Mouse (Mus musculus): Measurements from ENCODE around the gene Ano6.

Ano6 gene

DNA sequence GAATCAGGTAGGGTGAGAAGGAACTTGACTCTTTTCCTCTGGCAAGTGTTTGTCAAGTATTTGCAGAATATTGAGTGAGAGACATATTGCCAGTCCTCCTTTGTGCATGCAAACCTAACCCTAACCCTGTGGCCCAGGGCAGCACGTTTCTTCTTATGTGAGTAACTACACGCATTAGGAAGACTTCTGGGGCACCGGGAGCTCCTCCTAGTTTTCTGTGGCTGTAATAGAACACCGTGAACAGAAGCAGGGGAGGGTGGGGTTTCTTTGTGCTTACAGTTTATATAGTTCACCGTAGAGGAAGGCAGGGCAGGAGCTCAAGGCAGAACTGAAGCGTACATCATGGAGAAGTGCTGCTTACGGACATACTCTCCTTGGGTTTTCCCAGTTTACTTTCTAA is 65.3 kb downstream of the Ano6 start:
- no peak for DNase-seq (ENCODE audit: low spot score in 2 of 2)

DNA sequence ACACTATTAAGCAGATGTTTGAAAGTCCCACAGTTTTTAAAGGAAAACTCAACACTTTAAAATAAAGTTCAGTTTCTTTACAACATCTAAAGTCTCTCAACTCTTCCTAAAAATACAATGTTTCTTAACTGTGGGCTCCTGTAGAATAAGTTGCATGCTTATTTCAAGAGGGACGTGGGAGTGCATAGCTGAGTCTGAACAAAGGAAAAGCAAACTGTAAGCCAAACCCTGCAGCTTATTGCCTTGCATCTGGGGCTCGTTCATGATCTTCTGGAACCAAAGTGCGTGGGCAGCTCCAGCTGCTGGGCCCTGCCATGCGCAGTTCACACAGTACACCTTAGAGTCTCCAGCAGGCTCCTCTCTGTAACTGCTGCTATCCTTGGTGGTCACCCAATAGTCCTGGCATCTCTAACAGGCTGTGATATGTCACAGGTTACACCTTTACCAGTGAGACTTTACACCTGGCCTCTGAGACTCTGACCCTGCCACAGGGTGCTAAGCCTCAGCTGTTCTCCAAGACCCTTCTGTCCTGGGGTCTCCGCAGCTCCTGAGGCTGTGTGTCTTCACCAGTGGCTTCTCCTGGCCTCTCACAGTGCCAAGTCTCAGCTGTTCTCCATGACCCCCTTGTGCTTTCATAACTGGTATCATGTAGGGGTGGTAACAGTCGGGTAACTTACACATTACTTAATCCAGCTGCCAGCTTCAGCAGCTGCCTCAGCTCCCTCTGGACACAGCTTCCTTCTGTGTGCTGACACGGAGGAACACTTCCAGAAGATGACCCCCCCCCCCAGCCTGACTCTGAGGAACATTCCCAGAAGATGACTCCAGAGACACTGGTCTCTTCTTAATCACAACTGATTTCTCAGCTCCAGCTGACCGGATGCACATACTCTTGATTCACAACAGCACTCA is 66.3 kb downstream of the Ano6 start:
- DNase-seq (ENCODE audit: low spot score in 2 of 2): no peak

DNA sequence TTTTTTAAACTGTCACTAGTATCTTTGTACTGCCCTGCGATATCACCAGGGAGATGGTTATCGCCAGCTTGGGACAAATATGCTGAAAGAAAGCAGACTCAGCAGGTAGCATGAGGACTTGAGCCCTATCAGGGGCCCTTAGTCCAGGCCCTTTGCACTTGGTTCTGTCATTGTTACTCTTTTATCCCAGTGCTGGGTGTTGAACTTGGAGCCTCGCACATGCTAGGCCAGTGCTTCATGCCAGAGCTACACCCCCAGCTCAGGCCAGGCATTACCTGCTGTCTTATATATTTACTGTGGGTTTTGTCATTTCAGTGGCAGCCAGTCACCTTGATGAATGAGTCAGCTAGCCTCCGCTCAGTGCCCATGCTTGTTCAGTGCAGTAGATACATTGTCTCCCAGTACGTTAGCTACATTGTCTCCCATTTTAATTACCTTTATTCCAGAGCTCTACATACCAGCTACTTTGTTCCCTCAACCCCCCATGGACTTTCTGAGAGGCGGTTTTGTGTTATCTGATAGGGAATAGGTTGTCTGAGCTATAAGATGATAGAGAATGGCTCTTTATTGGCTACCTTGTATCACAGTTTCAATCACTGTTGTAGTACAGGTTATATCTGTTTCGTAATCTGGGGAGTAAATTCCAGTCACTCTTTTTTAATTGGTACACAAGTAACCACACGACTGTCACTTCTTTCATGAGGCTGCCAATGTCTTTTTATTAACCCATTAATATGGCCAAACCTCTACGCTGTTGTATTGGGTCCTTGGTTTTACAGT is 68.4 kb downstream of the Ano6 start:
- no peak for DNase-seq (ENCODE audit: low spot score in 2 of 2)

DNA sequence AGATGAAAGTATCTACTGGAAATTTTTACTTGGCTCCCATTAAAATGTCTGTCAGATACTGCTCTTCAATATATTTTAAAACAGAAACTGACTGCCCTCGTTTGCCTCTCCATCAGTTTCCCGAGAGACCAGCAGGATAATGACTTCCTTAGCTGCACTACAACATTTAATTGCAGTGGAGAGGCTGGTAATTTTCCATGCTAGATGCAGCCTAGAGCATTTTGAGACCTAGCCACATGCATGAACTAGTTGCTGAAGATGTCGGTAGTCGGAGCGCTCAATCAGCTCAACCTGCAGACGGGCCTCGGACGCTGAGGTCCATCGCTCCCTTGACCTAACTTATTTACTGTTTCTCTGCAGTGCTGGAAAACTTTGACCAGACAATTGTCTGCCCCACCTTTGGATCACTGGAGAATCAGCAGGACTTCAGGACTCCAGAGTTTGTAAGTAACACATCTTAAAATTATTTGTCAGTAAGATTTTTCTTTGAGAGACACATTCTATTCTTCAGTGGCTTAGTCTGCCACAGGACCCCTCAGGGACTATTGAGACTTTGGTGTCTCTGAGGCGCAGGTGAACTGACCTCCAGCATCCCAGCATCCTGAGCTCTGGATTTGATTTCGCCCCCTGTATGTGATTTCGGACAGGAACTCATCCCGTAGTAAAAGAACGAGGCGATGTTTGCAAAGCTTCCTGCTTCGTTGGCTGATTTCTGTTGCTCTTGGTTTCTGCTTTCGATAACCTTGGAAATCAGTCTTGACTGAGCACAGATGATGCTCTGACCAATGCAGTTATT is 73.4 kb downstream of the Ano6 start:
- no peak for DNase-seq (ENCODE audit: low spot score in 2 of 2)

DNA sequence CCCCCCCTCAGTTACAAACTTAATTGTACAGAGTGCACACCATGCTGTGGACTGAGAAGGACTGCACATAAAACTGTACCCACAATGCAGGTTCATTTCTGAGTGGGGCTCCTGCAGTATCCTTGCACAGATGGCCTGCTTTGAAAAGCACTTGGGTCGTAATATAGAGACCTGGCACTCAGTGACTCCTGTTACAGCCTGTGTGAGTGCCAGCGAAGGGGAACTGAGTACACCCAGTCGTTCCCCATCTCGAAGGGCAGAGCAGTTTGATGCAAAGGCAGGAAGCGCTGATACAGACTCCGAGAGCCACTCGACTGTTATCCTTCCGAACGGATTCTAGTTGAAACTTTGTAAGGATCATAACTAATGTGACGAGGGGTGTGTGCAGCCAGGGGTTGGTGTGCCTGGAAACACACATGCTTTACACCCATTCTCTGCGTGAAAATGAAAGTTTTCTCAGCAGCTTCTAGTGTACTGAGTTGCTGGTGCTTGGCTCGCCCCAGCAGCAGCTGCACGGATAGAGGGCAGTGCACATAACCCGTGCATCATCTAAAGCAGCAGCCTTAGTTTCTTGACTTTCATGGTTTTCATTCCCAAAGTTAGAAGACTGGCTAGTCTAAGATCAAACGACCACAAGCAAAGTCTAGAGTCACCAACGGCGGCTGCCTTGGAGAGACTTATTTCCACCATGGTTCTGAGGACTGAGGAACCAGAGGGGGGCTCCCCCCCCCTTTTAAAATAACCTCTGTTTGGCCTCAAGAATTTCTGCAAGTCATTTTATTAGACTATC is 74.9 kb downstream of the Ano6 start:
- DNase-seq (ENCODE audit: low spot score in 2 of 2): no peak

DNA sequence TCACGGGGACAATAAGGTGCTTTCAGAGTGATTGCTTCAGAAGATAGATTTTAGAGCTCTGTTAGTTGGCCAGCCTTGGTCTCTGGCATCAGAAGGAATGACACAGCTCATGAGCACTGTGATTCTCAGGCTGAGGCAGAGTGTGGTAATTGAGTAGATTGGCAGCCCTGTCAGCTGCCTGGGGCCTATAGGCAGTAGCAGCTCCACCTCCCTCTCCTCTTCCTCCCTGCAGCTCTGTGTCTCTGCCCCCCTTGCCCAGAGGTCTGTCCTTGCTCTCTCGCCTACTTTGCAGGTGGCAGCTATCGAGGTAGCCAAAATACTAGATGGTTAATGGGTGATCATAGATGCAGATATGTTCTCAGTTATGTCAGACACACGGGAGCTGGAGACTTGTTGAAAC is 77.5 kb downstream of the Ano6 start:
- DNase-seq (ENCODE audit: low spot score in 2 of 2): no peak

DNA sequence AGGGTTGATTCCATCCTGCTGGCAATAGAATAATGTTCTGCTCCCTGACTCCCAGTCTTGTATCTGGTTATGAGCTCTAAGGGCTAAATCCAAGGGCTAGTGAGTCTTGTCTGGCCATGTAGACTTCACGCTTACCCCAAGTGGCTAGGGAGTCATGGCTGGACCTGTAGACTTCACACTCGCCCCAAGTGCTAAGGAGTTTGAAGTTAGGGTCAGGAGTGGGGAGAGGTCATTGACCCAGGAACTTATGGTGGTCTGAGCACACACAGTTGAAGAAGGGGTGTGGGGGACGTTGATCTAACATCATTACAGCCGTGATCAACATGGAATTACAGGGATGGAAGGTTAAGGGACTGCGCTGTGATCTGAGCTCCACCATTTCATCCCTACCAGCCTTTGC is 79.0 kb downstream of the Ano6 start:
- DNase-seq (ENCODE audit: low spot score in 2 of 2): no peak

DNA sequence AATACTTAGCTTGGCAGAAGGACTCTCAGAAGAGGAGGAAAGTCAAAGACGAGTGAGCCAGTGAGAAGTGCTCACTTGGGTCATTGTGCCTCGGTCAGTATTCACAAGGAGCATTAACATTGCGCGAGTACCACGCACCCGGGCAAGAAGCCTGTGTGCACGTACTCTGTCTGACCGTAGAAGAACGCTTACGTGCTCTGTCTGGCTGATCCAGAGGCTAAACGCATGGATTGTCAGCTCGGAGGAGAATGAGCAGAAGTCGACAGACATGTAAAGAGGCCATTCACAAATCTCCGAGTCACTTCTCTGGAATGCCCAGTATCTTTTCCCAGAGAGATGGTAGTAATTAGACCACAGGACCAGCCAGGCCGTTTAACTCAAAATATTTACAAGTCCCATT is 81.0 kb downstream of the Ano6 start:
- DNase-seq (ENCODE audit: low spot score in 2 of 2): no peak

DNA sequence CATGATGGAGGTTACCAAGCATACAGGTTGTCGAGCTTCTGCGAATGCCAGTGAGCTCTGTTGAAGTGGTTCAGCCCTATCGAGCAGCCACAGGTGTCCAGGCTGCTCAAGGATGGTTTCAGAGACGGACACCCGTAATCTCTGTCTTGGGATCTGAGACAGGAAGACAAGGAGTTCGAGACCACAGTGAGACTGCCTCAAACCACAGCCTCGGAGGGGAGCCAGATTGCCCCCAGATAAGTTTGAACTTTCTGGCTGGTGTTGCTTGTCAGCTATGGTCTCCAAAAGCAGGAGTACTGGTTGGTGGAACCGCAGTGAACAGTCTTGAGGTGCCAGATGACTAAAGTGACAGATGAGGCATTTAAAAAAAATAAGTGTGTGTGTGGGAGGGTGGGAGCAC is 81.8 kb downstream of the Ano6 start:
- no peak for DNase-seq (ENCODE audit: low spot score in 2 of 2)

DNA sequence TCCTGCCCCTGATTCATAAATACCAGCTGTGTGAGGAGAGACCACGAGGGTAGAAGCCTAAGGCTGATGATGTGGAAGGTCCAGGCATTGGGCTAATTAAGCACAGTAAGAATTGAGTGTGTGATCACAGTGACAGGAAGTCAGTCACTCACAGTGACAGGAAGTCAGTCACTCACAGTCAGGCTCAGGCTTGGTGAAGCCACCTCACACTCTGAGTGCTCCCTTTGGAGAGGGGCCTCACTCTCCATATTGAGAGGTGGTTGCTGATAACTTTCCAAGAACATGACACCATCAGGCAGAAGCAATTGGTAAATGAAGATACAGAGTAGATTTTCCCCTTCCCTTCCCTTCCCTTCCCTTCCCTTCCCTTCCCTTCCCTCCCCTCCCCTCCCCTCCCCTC is 82.6 kb downstream of the Ano6 start:
- DNase-seq (ENCODE audit: low spot score in 2 of 2): no peak

DNA sequence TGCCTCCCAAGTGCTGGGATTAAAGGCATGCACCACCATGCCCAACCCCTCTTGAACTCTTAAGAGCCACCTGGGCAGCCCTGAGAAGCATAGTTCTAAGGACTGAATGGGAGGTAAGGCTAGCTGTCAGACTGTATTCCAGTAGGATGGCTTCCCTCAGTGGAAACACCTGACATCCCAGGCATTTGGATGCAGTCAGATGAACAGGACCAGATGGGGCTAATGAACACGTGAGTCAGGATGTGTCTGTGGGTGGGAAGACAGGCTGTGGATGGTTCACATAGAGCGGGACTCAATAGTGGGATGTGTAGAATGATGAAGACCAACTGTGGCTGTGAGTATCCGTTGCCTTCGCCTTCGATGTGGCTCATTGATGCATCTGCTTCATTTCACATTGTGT is 83.6 kb downstream of the Ano6 start:
- no peak for DNase-seq (ENCODE audit: low spot score in 2 of 2)

DNA sequence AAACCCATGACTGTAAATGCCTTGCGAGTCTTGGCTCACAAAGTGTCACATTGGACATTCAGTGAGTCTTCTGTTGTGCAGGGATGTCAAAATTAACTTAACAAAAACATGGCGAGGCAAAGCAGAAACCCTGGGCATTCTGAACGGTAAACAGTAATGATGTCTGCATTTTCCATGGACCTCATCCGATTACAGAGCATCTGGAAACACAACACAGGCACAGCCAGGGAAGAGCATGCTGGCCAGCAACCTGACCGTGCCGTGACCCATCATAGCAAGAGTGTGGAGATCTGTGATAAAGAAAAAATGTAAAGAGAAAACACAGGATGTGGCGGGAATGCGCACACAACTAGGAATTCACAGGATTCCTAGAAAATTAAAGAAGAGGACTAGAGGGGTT is 84.1 kb downstream of the Ano6 start:
- no peak for DNase-seq (ENCODE audit: low spot score in 2 of 2)

DNA sequence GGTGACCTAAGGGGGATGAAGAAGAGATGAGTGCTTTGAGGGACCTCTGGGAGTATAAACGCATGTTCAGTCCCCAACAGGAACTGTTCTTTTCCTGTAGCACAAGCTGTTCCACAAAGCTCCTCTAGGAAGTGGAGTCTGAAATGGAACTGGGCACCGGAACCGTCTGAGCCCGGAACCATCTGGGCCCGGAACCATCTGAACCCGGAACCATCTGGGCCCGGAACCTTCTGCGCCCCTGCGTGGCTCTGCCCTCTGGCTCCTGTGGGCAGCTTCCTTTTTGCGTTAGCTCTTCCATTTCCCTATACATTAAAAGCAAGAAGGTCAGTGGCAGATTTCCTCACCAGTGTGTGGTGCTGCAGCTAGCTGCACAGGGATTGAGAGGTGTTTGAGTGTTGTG is 85.3 kb downstream of the Ano6 start:
- DNase-seq (ENCODE audit: low spot score in 2 of 2): no peak

DNA sequence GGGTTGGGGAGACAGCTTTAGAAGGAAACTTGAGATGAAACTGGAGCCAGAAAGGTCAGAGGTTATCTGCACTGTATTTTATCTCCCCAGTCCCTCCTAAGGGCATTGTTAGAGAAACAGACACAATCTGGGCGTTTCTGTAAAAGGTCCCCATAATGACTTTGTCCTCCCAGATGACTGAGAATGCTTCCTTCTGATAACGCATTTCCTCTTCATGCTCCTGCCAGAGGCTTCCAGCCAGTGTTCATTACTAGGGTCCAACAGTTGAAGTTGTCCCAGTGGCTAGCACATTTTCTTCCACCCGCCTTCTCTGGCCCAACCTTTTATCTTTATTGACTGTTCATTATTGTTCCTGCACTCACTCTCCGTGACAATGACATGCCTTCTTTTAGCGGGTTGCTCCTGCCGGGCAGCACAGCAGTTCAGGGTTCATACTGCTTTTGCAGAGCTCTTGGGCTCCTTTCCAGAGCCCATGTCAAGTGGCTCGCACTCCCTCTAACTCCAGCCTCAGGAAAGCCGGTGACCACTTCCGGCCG is 90.0 kb downstream of the Ano6 start:
- DNase-seq (ENCODE audit: low spot score in 2 of 2): no peak

DNA sequence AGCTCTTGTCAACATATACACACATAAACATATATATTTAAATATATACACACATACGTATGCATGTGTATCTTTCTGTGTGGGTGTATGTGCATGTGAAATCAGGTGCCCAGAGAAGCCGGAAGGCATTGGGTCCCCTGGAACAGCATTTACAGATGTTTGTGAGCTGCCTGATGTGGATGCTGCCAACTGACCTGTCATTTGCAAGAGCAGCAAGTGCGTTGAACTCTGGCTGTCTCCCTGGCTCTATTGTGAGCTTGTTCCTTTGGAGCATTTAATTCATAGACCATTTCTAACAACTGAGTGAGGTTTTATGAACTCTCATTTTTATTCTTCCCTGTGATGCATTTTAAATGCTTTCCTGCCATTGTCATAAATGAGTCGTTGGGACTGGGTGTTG is 91.8 kb downstream of the Ano6 start:
- no peak for DNase-seq (ENCODE audit: low spot score in 2 of 2)

DNA sequence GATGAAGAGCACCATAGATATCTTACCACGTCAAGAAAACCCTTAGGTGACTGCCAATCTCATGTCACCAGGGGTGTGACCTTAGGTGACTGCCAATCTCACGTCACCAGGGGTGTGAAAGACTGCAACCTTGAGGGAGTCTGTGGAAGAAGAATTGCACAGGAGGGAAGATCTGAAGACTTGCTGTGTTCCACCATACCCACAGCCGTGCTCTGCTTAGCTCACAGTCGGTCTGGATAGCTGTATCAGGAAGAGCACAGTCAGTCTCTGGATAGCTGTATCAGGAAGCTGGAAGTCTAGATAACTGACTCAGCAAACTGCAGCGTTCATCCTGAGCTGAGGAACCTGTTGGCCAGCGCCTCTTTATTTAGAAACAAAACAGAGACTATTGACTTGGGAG is 92.9 kb downstream of the Ano6 start:
- no peak for DNase-seq (ENCODE audit: low spot score in 2 of 2)

DNA sequence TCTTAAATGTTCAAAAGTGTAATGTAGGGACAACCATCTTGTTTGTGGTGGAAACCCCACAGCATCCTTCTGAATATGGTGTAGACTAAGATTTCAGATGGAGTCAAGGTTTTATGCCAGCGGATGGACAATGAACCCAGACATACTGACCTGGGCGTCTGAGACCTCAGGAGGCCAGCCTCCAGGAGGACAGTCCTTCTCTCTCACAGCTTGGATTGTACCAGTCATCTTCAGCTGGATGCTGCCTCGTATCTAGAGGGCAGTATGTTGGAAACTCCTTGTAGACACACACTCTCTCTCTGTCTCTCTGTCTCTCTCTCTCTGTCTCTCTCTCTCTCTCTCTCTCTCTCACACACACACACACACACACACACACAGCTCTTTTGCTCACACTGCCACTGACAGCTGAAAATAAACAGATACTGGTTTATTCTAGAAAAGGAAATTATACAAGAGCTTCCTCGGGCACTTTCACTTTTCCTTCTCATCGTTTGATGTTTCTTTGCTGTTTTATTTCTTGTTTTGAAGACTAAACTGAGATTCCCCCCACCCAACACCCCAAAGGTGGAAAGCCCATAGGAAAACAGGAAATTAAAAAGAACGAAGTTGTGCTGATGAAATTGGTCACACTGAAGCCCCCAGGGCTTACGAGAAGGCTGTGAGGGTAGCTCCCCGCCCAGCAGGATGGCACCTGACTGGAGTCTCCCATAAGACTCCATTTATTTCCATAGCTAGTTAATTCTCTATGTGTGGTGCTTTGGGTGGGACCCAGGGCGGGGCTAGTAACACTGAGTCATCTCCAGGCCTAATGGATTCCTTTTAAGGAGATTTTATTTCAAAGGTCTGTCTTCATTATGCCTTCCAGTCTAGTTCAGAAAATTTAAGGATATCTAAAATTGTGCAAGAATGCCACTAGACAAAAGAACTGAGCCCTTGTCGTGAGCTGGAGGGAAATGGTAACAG is 94.3 kb downstream of the Ano6 start:
- no peak for DNase-seq (ENCODE audit: low spot score in 2 of 2)

DNA sequence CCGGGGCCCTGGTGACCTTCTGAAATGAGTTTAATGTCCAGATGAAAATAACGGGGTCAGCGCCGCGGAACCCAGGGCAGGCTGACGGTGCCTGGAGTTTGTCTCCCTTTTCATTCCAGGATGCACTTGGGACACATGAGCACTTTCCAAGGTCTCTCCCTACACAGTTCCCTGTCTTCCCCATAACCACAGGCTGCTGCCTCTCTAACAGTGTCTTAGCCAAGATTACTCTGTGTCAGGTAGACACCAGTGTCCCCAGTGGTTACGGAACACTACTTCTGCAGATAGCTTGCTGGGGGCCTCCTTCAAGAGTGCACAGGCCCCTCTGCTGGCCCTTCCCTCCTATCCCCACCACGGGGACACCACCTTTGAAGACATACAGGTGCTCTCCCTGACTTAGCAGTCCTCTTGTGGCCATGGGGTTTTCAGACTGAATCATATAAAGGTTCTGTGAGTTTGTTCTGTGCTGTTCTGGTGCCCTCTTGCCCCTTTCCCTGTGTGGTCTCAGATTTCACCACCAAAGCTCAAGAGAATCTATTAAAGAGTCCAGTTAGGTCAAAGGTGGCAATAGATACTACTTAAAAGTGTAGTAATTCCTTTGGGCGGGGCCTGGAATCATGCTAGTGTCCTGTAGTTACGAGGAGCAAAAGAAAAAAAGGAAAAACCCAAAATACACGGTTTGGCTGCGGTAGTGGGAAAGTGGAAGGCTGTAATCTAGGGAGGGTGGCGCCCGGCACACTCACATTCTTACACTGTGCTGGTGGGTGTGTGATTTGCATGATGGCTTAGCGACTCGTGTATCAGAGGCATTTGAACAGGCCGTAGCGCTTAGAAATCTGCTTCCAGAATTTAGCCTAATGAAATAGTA is 95.5 kb downstream of the Ano6 start:
- DNase-seq (ENCODE audit: low spot score in 2 of 2): no peak

DNA sequence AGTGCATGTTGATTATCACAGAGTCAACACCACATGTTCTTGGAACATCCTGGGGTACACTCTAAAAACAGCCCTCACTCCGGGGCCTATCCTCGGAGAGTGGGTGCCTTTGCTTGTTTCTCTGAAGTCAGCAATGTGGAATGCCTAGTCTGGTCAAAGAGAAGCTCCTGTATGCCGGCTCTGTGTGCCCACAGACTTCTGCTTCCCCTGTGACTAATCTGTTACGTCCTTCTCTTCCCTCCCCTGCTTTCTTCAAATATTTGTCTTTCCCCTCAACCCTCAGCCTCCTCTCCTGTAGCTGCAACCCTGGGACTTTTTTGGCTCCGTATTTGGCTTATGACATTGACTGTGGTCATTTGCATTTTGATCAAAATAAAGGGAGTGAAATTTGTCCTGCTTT is 96.7 kb downstream of the Ano6 start:
- no peak for DNase-seq (ENCODE audit: low spot score in 2 of 2)
